Mouse (Mus musculus) ES-Bruce4 (cell line): Measurements from ENCODE around the gene Fam83d. TPM values are rescaled to one million over a fixed set of nuclear protein-coding genes. Genes with fewer than 3 reads are reported as not detected.

Experiments
- H3K27ac ChIP-seq: 2 replicates; pipeline ENCODE4 v1.5.1; 2012; ENCODE audit warnings: low read length, inconsistent platforms; ENCODE audit not compliant: insufficient read depth
- H3K27me3 ChIP-seq: 2 replicates; pipeline ENCODE4 v1.6.1; 2012; ENCODE audit warnings: mild to moderate bottlenecking, low read length, inconsistent platforms; ENCODE audit not compliant: control insufficient read depth, poor library complexity, insufficient read depth, severe bottlenecking
- H3K36me3 ChIP-seq: 2 replicates; pipeline ENCODE4 v1.6.1; 2012; ENCODE audit warnings: inconsistent platforms, mild to moderate bottlenecking, low read length, moderate library complexity; ENCODE audit not compliant: control insufficient read depth, poor library complexity, insufficient read depth, severe bottlenecking
- H3K4me1 ChIP-seq: one replicate; pipeline ENCODE4 v1.8.1; 2011; ENCODE audit warnings: low read length; ENCODE audit not compliant: control insufficient read depth, insufficient read depth
- H3K4me3 ChIP-seq: 2 replicates; pipeline ENCODE4 v1.5.1; 2011; ENCODE audit warnings: low read depth, mild to moderate bottlenecking, low read length
- H3K9ac ChIP-seq: 2 replicates; pipeline ENCODE4 v1.6.1; 2012; ENCODE audit warnings: low read depth, mild to moderate bottlenecking, inconsistent platforms; ENCODE audit not compliant: poor library complexity, severe bottlenecking
- H3K9me3 ChIP-seq: replicated peaks from 2 replicates; pipeline ENCODE4 v1.6.1; 2012; ENCODE audit warnings: mild to moderate bottlenecking, low read length, inconsistent platforms; ENCODE audit not compliant: control insufficient read depth, poor library complexity, insufficient read depth, severe bottlenecking
- CTCF ChIP-seq: IDR thresholded peaks from one replicate; pipeline ENCODE4 v1.8.1; 2011; ENCODE audit warnings: low read depth, low read length
- EP300 ChIP-seq: IDR thresholded peaks from 2 replicates; pipeline ENCODE4 v1.6.1; 2011; ENCODE audit warnings: low read depth, low read length; ENCODE audit not compliant: insufficient read depth
- POLR2A ChIP-seq: IDR thresholded peaks from one replicate; pipeline ENCODE4 v1.8.1; 2011; ENCODE audit warnings: low read length; ENCODE audit not compliant: insufficient read depth
- polyA plus RNA-seq: library from polyadenylated mRNA; stranded (reverse); fragments of >200 nt; gene quantifications from 2 replicates; pipeline ENCODE4 v1.2.4, GENCODE M21; 2011; ENCODE audit warnings: low read depth; ENCODE audit not compliant: missing spikeins, insufficient read depth, insufficient read length

Gene Fam83d
- polyA plus RNA-seq, 1 experiment, result 22.4 TPM

DNA sequence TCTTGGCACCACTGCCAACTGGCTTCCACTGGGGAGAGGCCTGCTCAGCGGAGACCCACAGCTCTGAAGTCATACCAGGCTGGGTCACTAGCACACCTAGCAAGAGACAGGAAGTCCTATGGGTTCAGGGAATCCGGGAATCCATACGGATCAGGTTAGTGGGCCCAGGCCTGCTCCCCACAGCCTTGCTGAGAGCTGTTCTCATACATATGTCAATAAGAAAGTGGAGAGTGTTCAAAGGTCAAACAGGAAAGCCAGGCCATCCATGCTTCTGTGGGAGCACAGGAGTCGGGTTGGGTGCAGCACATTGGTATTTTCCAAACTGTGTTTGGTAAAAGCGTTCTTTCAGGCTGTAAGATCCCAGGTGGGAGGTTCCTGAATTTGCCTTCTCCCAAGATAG, 5.6 kb upstream of the Fam83d start:
- no peaks in the 10 kb centered on the region for H3K9me3 ChIP-seq

DNA sequence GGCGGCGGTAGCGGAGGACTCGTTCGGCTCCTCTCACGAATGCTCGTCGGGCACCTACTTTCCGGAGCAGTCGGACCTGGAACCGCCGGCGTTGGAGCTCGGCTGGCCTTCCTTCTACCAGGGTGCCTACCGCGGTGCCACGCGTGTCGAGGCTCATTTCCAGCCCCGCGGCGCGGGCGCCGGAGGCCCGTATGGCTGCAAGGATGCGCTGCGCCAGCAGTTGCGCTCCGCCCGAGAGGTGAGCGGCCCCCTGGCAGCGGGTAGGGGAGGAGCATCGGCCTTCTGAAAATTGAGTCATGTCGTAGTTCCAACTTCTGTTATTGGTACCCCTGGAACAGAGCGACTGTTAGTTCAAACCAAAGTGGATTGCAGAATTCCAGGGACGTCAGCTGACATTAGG, 457 bp downstream of the Fam83d start:
- H3K9me3 ChIP-seq, result no peaks in the 10 kb centered on the region
- H3K4me1 ChIP-seq, result peaks cover 4% of the 10 kb centered on the region
- H3K36me3 ChIP-seq, result no peaks in the 10 kb centered on the region
- no peaks in the 10 kb centered on the region for H3K27me3 ChIP-seq
- no peak overlapping the region for H3K27ac ChIP-seq
- H3K4me3 ChIP-seq, result peak overlapping the region; percentile 93
- peak overlapping the region; percentile 90 for H3K9ac ChIP-seq
- TF ChIP-seq POLR2A (no peak), EP300 (no peak), CTCF (no peak)

More for the DNA sequence above, 5.6 kb upstream of the Fam83d start:
- H3K9ac ChIP-seq, result no peak overlapping the region
- no peaks in the 10 kb centered on the region for H3K36me3 ChIP-seq
- TF ChIP-seq CTCF, result no peak
- no peak for TF ChIP-seq EP300
- TF ChIP-seq POLR2A, result no peak
- H3K4me1 ChIP-seq, result no peaks in the 10 kb centered on the region
- H3K27me3 ChIP-seq, result no peaks in the 10 kb centered on the region
- H3K4me3 ChIP-seq, result no peak overlapping the region
- no peak overlapping the region for H3K27ac ChIP-seq

DNA sequence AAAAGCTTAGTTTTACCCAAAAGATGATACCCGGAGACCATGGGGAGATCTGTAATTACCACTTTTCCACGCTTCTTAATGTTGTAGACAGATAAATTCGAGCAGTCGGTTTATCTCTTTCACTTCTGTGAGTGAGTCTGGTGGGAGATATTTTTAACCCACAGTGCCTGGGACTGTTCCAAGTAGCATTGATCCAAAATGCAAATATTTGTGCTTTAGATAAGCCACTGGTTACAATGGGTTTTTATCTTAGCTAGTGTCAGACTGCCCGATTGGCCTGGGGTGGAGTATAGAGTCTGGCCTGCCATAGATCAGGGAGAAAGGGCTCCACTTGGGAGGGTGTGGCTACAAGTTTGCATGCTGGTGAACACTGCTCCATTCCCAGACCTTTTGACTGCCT, 878 bp downstream of the Fam83d start:
- Histone ChIP-seq H3K36me3 (no peaks in the 10 kb centered on the region), H3K4me1 (peaks cover 4% of the 10 kb centered on the region), H3K9ac (peak overlapping the region; percentile 90), H3K4me3 (peak overlapping the region; percentile 93), H3K27ac (no peak overlapping the region), H3K27me3 (no peaks in the 10 kb centered on the region), H3K9me3 (no peaks in the 10 kb centered on the region)
- TF ChIP-seq EP300 (no peak), POLR2A (no peak), CTCF (no peak)

DNA sequence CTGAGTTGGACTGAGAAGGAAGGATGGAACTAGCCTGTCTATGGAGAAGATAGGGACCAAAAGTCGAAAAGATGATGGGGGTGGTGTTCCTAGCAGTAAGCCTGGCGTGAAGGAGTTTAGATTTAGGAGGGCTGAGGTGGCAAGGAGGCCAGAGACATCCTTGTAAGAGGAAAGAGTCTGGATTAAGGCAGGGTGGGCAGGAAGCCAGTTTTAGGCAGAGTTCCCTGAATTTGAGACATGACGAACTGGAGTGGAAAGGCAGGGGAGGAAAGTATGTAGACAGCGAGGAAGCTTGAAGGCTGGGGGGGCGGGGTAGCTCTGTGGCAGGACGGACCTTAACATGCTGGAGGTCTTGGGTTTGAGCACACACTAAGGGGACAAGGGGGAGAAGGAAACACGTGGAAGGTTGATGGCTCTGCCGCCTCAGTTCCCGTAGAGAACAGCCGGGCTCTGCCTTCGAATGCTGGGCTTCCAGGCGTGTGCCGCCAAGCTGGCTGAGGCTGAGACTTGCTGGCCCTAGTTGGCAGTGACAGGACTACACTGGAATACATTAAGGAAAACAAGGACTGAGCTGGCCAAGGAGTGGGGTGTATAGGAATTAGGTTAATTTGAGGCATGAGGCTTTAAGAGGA, 2.3 kb downstream of the Fam83d start:
- no peak overlapping the region for H3K27ac ChIP-seq
- H3K27me3 ChIP-seq, result no peaks in the 10 kb centered on the region
- no peak overlapping the region for H3K9ac ChIP-seq
- H3K36me3 ChIP-seq, result no peaks in the 10 kb centered on the region
- TF ChIP-seq EP300 (no peak), CTCF (no peak)
- H3K4me1 ChIP-seq, result peaks cover 4% of the 10 kb centered on the region
- H3K4me3 ChIP-seq, result no peak overlapping the region
- no peaks in the 10 kb centered on the region for H3K9me3 ChIP-seq

DNA sequence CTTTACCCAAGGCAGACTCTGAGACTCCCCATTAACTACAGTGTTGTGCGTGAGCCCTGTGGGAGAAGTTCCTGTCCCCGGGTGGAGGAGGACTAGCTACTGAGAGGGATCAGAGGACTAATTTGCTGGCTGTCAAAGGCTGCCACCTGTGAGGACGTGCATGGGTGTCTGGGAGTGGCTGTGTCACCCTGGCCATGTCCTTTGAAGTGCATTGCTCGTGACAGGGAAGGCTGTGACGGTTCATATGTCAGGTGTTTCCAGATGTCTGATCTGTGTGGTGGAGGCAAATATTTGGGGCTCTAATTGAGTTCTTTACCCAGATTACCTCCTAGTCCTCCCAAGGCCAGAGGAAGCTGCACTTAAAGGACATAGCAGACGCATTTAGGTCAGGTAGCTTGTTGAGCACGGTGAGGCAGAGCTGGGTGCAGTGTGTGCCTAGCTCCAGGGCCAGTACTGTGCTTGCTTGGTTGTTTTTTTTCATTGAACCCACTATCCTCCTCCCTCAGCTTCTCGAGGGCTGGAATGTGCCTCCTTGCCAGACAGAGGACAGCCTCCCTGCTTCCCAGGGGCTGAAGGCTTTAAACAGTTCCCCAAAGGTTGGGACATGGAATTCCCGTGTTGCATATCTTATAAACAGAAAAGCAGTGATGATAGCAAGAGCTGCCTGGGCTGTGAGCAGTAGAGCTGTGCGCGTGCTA, 3.3 kb downstream of the Fam83d start:
- peaks cover 4% of the 10 kb centered on the region for H3K4me1 ChIP-seq
- no peaks in the 10 kb centered on the region for H3K9me3 ChIP-seq
- H3K9ac ChIP-seq, result no peak overlapping the region
- no peaks in the 10 kb centered on the region for H3K36me3 ChIP-seq
- no peak for TF ChIP-seq CTCF
- no peak for TF ChIP-seq POLR2A
- TF ChIP-seq EP300, result no peak
- H3K27ac ChIP-seq, result no peak overlapping the region
- no peak overlapping the region for H3K4me3 ChIP-seq
- no peaks in the 10 kb centered on the region for H3K27me3 ChIP-seq

DNA sequence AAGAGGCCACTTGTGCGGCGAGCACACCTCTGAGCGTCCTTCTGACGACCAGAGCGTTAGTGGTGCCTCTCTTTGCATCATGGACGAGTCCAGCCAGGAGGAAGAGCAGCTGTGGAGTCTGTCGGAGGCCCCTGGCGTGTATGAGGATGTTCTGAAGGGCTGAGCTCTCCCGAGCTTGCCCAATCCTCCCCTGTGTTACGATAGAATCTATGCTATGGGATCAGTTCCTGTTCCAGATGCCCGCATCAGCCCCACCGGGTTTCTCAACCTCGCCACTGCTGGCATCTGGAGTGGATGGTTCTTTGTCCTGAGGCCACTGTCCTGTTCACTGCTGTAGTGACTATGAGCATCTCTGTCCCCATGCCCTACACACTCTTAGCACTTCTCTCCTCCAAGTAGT, 4.9 kb downstream of the Fam83d start:
- TF ChIP-seq POLR2A (no peak), CTCF (no peak), EP300 (no peak)
- Histone ChIP-seq H3K27ac (no peak overlapping the region), H3K9me3 (no peaks in the 10 kb centered on the region), H3K4me3 (no peak overlapping the region), H3K9ac (no peak overlapping the region), H3K27me3 (no peaks in the 10 kb centered on the region), H3K4me1 (peaks cover 6% of the 10 kb centered on the region), H3K36me3 (no peaks in the 10 kb centered on the region)
